Mouse (Mus musculus) adrenal gland, adult 18-20 months (tissue): ENCODE results near the gene Nckap5l. TPM values are rescaled to one million over a fixed set of nuclear protein-coding genes. Genes with fewer than 3 reads are reported as not detected.
"Not testable (repeated sequence)": the region's sequence is repeated elsewhere in the genome, so short reads cannot be mapped to it uniquely, and the experiment has no call there.

ENCODE experiments used
- DNase-seq, 2 experiments: peaks; one replicate each; pipeline ENCODE4 v3.0.0; 2021 to 2022; ENCODE audit warnings: low spot score in 2 of 2
- total RNA-seq, 2 experiments: library from RNA; stranded (reverse); gene quantifications; 1 replicate in 1 of 2; 2 replicates in 1 of 2; pipeline ENCODE4 v1.2.3; 2021

Nckap5l gene
- total RNA-seq, 2 experiments from 2014 or later, result 14.1 to 18.7 TPM

- DNase-seq, result no peak
These were observed 12.7 kb upstream of the Nckap5l start for GRCm38 (mm10) chr15:99470224-99470761.

DNA sequence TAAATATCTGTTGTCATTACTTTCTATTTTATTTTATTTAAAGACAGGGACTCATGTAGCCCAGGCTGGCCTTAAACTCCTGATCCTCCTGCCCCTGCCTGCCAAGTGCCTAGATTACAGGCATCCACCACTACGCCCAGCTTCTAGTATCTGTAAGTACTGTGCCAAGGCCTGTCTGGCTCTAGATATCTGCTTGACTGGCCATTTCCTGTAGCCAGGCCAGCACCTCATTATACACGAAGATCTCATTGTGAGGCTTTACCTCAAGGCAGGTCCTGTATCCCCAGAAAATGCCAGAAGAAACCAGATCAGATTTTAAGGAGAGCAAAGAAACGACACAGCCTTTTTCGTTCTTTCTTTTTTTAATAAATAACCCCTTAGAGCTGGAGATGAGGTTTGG lies 12.2 kb upstream of the Nckap5l start:
- DNase-seq, result no peak

DNA sequence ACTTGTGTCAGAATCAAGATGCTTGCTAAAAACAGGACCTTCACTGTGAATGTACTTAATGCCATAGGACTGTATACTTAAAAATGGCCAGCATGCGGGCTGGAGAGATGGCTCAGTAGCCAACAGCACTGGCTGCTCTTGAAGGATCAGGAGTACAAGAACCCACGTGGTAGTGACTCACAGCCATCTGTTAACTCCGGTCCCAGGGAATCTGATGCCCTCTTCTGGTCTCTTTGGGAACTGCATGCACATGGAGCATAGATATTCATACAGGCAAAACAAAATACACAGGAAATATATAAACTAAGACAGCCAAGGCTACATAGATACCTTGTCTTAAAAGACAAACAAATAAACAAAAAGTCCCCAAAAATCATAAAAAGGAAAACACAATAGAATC lies 11.5 kb upstream of the Nckap5l start:
- DNase-seq, result peak; percentile 78 to 81

GRCm38 (mm10) chr15:99463194-99463593 lies 5.6 kb upstream of the Nckap5l start:
- no peak for DNase-seq

GRCm38 (mm10) chr15:99456963-99457605 lies 464 bp downstream of the Nckap5l start:
- peak; percentile 67 for DNase-seq

DNA sequence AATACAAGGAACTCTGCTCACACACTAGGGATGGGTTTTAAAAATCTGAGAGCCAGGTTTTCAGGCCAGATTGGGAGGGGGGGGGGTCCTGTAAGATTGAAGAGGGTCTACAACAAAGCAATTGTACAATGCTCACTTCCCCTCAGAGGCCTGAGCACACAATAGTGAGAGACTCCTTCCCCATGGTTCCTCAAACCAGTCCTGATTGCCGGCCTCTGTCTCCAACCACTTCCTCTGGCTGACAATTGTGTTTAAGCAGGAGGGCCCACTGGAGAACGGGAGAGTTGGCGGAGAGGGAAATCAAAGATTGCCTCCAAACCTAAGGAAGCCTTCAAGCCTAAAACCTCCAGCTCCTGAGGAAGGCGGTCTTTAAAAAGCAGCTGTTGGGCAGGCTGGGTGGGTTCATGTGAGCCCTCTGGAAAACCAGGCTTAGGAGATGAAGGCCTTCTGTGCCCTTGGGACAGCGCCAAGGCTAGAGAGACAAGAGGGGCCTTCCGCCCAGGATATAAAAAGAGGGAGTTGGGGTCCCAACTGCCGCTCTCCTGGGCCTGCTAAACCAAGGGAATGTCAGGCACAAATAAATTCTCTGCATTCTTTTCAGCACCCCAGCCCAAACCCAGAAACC lies 1.1 kb downstream of the Nckap5l start:
- DNase-seq, result peak in 1 of 2 experiments; percentile 23

GRCm38 (mm10) chr15:99455415-99455814 lies 2.1 kb downstream of the Nckap5l start:
- no peak for DNase-seq

DNA sequence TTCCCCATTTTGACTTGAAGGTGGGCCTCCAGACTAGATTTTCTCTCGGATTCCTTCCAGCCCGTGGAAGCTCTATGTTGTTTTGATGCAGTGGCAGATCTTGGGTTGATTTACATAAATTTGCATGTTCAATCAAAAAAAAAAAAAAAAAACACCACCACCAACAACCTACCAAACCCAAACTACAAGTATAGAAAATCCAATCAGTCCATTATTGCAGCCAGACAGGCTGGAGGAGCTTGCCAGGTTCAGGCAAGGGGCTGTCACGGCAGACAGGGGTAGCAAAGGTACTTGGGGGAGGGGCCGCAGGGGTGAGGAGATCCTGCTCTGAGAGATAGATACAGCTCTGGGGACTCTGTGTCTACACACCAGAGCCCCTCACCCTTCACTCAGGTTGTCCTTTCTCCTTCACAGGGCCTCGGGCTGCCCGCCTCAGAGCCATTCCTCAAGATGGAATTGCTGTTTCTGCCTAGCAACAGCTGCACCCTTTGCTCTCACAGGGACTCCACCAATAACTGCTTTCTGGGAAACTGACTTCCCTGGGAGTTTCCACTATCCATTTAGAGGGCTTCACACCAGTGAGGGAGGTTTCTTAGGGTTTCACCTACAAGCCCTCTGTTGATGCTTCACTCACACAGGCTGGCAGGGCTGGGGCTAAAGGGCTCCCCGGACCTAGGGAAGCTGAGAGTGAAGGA lies 2.8 kb downstream of the Nckap5l start:
- DNase-seq, result no peak

DNA sequence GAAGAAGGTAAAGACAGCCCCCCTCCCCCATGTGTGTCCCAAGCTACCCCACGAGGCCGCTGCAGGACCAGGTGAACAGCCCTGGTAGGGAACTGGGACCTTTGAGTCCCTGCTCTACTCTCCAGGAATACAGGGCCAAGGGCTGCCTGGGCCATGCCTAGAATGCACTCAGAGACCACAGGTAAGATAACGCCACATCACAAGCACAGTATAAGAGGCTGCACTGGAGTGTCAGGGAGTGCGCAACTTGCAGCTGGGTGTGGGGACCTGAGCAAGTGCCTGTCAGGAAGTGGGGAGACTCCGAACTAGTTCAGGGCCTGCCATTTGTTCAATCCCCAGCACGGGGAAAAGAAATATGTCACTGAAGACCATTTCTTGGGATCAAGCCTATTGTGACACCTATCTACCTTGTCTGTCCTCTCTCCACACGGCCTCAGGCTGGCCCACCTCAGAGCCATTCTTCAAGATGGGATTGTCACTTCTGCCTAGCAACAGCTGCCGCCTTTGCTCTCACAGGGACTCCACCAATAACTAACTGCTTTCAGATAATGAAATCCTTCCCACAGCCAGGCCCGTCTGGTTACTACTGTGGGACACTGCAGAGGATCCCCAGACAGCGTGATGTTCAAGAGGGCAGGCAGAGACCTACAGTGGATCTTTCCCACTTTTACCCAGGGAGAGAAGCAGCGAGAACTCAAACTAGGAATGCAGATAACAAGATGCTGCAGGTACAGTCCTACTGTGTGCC lies 4.2 kb downstream of the Nckap5l start:
- DNase-seq, result no peak

- peak in 1 of 2 experiments; percentile 20 for DNase-seq
These were observed 7.7 kb downstream of the Nckap5l start for GRCm38 (mm10) chr15:99449751-99450280.

DNA sequence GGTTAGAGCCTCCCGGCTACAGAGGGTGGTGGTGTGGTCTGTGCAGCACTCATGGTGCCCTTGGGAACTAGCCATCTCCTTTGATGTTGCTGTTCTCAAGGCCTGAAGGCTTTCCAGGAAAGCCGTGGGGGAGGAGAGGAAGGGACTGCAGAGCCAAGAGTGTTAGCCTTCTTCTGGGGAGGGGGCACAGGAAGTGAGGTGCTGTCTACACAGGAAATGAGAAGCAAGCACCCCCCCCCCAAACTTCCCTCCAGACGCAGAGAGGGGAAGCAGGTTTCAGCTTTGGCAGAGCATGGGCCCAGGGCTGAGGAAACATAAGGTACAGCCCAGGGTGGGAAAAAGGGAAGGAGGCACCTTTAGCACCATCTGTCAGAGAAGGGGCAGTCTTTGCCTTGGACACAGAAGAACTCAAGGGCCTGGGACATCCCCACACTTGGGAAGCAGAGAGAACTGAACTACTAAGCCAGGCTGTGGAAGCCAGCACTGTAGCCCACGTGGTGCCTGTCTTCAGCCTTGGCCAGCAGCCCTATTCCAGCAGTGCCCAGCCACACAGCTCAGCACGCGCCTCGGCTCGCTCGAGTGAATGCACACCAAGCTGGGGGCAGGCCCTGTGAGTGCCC lies 8.3 kb downstream of the Nckap5l start:
- DNase-seq, result peak; percentile 49 to 53

- DNase-seq, result not testable (repeated sequence)
These were observed 11.4 kb downstream of the Nckap5l start for GRCm38 (mm10) chr15:99446136-99446535.

GRCm38 (mm10) chr15:99445567-99445966 lies 12.0 kb downstream of the Nckap5l start:
- no peak for DNase-seq

DNA sequence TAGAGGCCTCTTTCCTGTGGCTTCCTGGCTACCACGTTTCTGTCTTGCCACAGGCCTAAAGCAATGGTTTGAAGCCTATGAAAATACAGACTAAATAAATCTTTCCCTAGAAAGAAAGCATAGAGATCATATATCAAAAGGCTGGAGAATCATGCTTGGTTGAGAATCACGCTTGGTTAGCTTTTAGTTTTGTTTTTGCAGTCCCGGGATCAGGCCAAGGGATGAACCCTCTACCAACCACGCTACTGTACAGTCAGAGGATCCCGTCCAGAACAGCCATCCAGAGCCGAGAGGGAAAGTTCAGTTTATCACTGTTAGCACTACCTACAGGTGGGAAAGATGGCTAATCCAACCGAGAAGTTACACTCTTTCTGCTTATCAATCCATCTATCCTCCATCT lies 15.2 kb downstream of the Nckap5l start:
- no peak for DNase-seq

DNA sequence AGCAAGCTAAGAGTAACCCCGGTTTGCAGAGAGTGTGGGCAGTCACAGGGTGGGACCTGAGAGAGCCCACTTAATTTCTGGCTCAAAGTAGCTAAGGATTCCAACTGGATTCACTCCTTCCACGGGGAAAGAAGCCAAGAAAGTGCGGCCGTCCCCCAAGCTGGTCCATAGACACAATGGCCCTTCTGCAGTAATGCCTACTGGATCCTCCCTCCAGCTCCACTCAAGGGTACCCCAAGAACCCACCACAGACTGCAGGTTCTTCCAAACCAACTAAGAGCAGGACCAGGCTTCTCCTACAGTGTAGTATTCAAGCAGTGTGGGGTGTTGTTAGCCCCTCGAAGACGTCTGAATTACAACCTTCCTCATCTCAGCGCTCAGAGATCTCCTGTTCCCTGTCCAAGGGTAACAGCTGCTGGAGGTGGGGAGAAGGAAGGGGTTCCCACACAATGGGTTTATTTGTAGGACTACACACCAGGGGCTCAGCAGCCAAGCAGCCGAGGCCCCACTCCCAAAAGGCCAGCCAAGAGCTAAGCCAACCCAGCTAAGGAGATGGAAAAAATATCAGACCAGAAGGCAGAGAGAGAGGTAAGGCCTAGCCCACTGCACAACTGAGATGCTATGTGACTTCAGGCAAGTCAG lies 16.6 kb downstream of the Nckap5l start:
- no peak for DNase-seq

DNA sequence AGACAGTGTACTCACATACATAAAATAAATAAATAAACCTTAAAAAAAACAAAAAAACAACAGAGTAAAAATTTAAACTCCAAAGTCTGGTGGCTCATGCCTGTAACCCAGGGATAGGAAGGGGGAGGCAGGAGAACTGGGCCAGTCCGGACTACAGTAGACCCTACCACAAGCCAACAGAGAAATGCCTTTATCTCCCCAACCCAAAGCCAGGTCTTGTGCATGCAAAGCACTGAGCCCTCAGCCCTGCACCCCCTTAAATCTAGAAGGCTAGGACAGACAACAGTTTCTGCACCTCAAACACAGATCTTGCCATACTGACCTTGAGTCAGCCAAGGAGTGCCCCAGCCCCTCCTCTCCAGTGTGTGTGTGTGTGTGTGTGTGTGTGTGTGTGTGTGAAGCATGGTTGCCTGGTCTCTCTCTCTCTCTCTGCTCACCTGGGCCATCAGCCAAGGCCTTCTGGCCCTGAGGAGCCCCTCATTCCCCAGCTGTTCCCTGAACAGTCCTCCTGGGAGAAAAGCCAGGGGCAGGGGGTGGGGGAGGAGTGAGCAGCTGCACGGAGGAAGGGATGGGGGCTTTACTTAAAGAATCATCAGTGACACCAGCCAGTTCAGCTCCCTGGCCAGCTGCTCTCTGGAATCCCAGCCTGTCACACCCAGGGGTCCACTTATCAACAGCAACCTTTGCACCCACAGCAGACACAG lies 17.3 kb downstream of the Nckap5l start:
- no peak for DNase-seq

- DNase-seq, result no peak
These were observed 18.4 kb downstream of the Nckap5l start for GRCm38 (mm10) chr15:99438966-99439698.

DNA sequence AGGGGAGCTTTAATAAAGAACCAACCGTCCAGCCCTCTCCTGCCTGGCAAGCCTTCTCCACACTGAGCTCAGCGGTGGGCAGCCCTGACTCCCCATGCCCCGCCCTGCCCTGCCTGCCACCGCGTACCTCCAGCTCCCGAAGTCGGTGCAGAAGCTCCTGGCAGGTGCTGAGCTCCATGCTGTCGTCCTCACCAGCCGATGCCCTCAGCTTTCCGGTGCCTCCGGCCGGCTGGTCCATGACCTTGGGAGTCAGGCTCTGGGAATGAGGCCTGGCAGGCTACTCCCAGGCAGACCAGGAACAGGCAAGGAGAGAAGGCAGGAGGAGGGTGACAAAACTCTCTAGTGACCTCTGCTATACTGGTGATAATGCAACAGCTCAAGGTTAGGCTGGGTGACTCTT lies 23.6 kb downstream of the Nckap5l start:
- DNase-seq, result peak in 1 of 2 experiments; percentile 53
